Mouse (Mus musculus) fibroblast of lung, adult 2 months (primary cell): ENCODE data around the gene Nudt21.

Experiments
- DNase-seq: peaks from one replicate; pipeline ENCODE4 v3.0.0-alpha.2; 2011; ENCODE audit warnings: low read depth

Gene Nudt21

GRCm38 (mm10) chr8:93998961-93999360, 37.9 kb downstream of the Nudt21 start:
- no peak for DNase-seq

GRCm38 (mm10) chr8:93989739-93990138, 47.1 kb downstream of the Nudt21 start:
- no peak for DNase-seq

DNA sequence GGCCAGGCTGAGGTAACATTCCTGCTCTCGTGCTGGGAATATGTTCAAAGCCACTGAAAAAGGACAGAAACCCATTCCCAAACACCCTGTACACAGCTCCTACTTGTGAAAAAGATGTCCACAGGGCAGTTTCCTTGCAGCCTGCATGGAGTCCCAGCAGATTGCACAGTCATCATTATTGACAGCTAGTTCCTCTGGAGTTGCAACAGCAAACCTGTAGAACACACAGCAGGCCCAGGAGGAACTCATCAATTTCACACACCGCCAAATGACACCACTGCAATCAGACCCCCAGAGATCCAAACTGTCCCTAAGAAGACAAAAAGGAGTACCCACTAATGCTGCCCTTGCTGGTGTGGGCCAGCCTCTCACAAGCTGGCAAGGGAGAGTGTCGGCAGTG, 52.1 kb downstream of the Nudt21 start:
- no peak for DNase-seq

GRCm38 (mm10) chr8:93983827-93984226, 53.0 kb downstream of the Nudt21 start:
- no peak for DNase-seq

- DNase-seq = no peak
Observed at GRCm38 (mm10) chr8:93981679-93982215, 55.1 kb downstream of the Nudt21 start.

- DNase-seq = no peak
Observed at GRCm38 (mm10) chr8:93980141-93980540, 56.7 kb downstream of the Nudt21 start.

GRCm38 (mm10) chr8:93976446-93977211, 60.2 kb downstream of the Nudt21 start:
- DNase-seq = no peak

- no peak for DNase-seq
Observed at GRCm38 (mm10) chr8:93975358-93975757, 61.5 kb downstream of the Nudt21 start.

DNA sequence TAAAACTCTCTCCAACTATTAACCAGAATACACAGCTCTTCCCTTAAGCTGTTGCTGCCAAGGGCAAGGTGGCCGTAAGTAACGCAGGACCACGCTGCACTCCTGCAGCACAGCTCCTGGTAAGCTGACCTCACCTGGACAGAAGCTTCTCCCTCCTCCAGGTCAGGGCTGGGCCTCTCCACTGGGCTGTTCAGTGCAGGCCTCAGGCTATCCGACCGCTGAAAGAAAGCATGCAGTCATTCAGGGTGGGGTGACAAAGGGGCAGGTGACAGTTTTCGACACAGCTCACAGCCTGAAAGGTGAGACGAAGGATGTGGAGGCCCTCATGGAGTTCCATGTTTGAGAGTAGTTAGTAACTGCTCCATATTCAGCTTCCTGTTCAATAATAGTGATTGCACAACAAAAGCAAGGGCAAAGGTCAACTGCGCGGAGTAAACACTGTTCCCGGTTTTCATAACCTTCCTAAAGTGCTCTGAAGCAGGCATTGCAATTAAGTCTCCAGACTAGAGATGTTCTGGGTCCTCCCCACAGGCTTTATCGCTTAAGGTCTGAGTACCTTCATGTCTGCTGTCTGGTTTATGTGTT, 62.1 kb downstream of the Nudt21 start:
- DNase-seq = no peak

- DNase-seq = no peak
Observed at GRCm38 (mm10) chr8:93973831-93974375, 62.9 kb downstream of the Nudt21 start.

DNA sequence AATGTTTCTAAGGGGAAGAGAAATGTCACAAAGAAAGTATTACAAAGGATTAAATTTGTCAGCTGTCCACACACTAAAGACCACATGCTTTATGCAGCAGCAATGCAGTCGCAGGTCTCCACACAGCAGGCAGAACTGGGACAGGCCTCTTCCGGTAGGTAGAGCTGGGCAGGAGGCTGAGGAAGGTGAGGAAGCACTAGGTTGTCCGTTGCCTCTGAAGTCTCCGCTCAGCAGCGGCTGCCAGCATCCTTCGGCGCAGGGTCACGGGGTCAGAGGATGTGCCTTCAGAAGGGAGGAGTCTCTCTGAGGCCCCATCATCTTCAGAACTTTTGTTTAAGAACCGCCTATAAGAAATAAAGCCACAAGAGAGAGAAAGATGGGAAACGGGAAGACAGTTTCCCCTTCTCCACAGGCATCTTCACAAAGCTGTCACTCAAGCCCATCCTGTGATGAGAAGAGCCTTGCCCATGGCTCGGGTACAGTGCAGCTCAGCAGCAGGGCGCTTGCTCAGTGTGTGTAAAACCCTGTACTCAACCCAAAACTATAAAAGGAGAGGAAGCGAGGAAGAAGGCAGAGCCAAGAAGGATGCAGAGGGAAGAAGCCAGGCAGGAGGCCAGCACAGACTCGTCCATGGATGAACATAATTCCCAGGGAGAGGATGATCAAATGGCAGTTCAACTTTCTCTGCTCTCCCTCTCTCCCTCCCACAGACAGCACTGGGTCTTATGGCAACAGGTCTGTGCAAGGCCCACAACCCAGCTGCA, 63.7 kb downstream of the Nudt21 start:
- DNase-seq = no peak

DNA sequence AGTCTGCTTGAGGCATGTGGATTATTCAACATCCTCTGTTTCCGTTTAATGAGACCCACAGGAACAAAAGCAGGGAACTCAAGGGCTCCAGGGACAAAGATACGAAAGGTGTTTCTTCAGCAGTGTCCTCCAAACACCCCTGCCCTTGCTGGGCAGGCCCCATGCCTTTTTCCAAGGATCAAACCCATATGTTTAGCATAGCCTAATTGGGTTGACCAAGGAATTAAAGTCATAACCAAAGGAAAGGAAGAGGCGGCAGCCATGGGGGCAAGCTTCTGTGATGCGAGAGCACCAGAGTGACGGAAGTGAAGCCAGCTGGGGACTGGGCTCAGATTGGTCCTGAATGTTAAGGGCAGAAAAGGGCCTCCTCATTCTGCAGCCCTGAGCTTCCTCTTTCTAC, 64.6 kb downstream of the Nudt21 start:
- DNase-seq = no peak

DNA sequence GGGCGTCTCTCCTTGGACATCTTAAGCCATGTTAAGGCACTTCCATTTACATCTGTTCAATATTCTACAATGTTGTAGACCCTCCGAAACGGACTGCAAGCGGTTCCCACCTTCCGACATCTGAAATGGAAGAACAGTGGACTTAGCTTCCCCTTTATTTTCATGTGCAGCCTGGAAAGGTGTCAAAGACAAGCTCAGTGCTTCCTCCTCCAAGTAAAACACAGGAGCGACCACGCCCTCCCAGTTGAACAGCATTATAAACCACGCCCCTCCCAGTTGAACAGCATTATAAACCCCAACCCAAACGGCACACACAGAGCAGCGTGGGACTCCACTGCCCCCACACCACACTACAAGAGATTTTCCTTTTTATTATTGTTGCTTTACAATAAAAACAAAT, 65.4 kb downstream of the Nudt21 start:
- no peak for DNase-seq

DNA sequence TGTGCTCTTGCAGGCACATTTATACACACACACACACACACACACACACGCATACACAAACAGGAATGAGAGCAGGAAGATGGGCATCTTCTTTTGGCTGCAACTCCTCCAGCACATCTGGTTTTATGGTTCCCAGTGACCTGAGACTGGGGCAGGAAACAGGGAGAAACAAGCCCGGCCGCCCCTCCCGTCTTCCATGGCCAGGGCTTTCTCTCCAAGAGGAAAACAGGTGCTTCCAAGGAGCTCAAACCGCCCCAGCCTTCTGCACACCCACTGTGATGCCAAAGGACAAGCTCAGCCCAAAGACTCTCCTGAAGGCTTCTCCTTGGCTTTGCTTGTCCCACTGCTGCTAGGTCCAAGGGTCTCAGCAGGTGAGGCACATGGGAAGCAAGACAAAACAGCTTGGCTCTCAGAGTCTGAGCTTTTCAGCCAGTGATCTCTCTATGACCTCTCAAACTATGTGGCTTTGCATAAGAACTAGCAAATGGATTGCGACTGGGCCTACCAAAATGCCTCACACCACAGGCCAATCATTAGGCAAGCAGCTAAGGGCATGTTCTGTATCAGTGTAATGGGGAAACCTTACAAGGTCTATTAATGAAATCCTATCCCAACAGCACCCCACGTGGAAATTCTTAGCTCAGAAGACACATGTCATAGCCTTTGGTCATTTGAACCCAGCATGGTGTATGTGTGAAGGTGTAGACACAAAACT, 67.0 kb downstream of the Nudt21 start:
- DNase-seq = no peak

GRCm38 (mm10) chr8:93968293-93968692, 68.5 kb downstream of the Nudt21 start:
- DNase-seq = no peak
